Mouse (Mus musculus) stomach, postnatal 0 days (tissue): ENCODE measurements around the gene Lrrc32.

Experiments
- CTCF ChIP-seq: IDR thresholded peaks from 2 replicates; pipeline ENCODE4 v1.5.1; 2016; ENCODE audit warnings: antibody characterized with exemption, low read depth, mild to moderate bottlenecking, moderate library complexity
- EP300 ChIP-seq: optimal IDR thresholded peaks from 2 replicates; pipeline ENCODE3; 2016; ENCODE audit warnings: antibody characterized with exemption

DNA sequence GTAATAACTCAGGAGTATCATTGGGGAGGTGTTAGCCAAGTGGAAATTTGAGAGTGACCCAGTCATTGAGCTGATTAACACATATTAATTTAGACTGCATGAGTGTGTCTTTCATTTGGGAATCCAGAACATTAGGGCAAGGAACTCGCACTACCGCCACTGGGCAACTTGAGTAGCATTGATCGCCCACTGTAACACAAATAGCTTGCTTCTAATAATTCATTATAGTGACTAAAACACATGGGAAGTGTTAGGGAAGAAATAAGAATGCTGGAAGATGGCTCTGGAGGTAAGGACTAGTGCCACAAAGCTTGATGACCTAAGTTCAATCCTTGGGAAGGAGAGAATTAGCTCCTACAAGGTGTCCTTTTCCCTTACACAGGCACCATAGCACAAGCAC lies 38.0 kb downstream of the Lrrc32 start:
- TF ChIP-seq EP300 (no peak), CTCF (no peak)
